Mouse (Mus musculus) embryonic fibroblast, embryonic 13.5 days (primary cell): ENCODE data around the gene P2ry6.
A peak's percentile ranks its signal among the peaks of the same experiment; 100 is the strongest.

Experiments
- CTCF ChIP-seq: IDR thresholded peaks from 2 replicates; pipeline ENCODE4 v1.5.1; 2011; ENCODE audit warnings: mild to moderate bottlenecking, control low read depth, low read length, moderate library complexity, borderline replicate concordance; ENCODE audit not compliant: insufficient read depth
- POLR2A ChIP-seq: IDR thresholded peaks from 2 replicates; pipeline ENCODE4 v1.6.1; 2011; ENCODE audit warnings: low read depth, mild to moderate bottlenecking, control low read depth, low read length, moderate library complexity

DNA sequence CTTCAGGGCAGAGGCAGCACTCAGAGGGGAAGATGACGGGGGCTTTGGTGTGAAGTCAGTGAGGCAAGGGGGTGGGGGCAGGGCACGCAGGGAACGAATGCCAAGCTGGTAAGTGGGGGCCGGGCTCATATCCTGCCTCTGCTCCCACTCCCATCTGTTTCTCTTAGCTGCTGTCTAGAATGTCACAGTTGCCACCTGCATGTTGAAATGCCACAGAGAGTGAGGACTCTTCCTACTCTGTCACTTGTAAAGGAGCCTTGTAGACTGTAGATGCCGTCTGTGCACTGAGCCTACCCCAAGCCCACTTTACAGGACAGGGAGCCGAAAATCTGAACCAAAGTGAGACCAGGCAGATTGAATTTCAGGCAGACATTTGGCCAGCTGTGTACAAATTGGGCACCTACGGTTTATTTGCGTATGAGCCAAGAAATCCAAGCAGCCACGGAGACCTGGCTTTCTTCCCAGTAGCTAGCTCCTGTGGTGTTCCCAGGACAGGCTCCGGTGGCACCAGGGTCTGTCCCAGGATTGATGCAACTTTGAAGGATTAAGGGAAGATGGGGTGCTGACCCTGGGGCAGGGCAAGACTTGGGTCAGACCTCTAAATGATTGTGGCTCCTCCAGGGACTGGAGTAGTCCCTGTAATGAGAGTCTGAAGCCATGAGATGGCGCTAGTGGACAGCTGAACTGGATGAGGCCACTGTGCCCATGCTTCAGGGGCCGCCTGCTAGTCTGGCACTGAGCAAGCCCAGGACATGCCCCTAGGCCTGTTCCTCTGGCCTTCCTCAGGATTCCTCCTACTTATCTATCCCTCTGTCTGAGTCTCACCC is 31.4 kb downstream of the P2ry6 start:
- TF ChIP-seq POLR2A (no peak; the same call in 1 of the 2 replicates), CTCF (peak; percentile 83)
